Mouse (Mus musculus) hindbrain, embryonic 10.5 days (tissue): ENCODE results near the gene Chmp3. TPM values are rescaled to one million over a fixed set of nuclear protein-coding genes. Genes with fewer than 3 reads are reported as not detected.

ENCODE experiments used
- DNase-seq: peaks from one replicate; pipeline ENCODE4 v3.0.0-alpha.2; 2017; ENCODE audit warnings: low spot score
- H3K27ac ChIP-seq: fragments of 300-500 bp; sonication (generic); 2 replicates; pipeline ENCODE4 v1.5.1; 2016; ENCODE audit warnings: mild to moderate bottlenecking, moderate library complexity
- H3K27me3 ChIP-seq: fragments of 300-500 bp; sonication (generic); 2 replicates; pipeline ENCODE4 v1.6.1; 2016; ENCODE audit warnings: mild to moderate bottlenecking; ENCODE audit not compliant: poor library complexity, insufficient read depth, severe bottlenecking
- H3K36me3 ChIP-seq: fragments of 300-500 bp; sonication (generic); 2 replicates; pipeline ENCODE4 v1.6.1; 2016; ENCODE audit warnings: mild to moderate bottlenecking, moderate library complexity
- H3K4me1 ChIP-seq: fragments of 300-500 bp; sonication (generic); replicated peaks from 2 replicates; pipeline ENCODE4 v1.6.1; 2016; ENCODE audit warnings: mild to moderate bottlenecking
- H3K4me3 ChIP-seq: fragments of 300-500 bp; sonication (generic); 2 replicates; pipeline ENCODE4 v1.5.1; 2016; ENCODE audit warnings: mild to moderate bottlenecking, moderate library complexity
- H3K9me3 ChIP-seq: fragments of 300-500 bp; sonication (generic); 2 replicates; pipeline ENCODE4 v1.6.1; 2016; ENCODE audit warnings: mild to moderate bottlenecking, moderate library complexity
- WGBS: fragments of 180-500 bp; shearing (Covaris S2); methylation state at CpG from one replicate; pipeline ENCODE4 v1.1.7; 2016; 5-methylcytosine and 5-hydroxymethylcytosine counted together
- polyA plus RNA-seq: library from polyadenylated mRNA; unstranded; fragments of >200 nt; fragmentation: Nextera tagmentation; extraction: Ambion mirVana; gene quantifications from 2 replicates; pipeline ENCODE4 v1.2.1, GENCODE M21; 2016

Chmp3 gene
- polyA plus RNA-seq, 1 experiment from 2014 or later: 46.6 TPM

- Histone ChIP-seq H3K27ac (no peak overlapping the region), H3K27me3 (no peaks in the 10 kb centered on the region), H3K4me3 (no peak overlapping the region), H3K4me1 (no peaks in the 10 kb centered on the region), H3K36me3 (peaks cover 13% of the 10 kb centered on the region), H3K9me3 (no peaks in the 10 kb centered on the region)
- DNase-seq: no peak
- WGBS: 92% methylated on average over 2 of the region's 2 CpGs
Observed at GRCm38 (mm10) chr6:71555507-71555951, 11.9 kb downstream of the Chmp3 start.

GRCm38 (mm10) chr6:71556826-71557225, 13.2 kb downstream of the Chmp3 start:
- no peaks in the 10 kb centered on the region for H3K9me3 ChIP-seq
- no peak for DNase-seq
- no peak overlapping the region for H3K27ac ChIP-seq
- WGBS: 94% methylated on average over 2 of the region's 2 CpGs
- peaks cover 24% of the 10 kb centered on the region for H3K36me3 ChIP-seq
- no peaks in the 10 kb centered on the region for H3K4me1 ChIP-seq
- no peak overlapping the region for H3K4me3 ChIP-seq
- H3K27me3 ChIP-seq: no peaks in the 10 kb centered on the region

- 89% methylated on average over 3 of the region's 3 CpGs for WGBS
- Histone ChIP-seq H3K36me3 (peaks cover 35% of the 10 kb centered on the region), H3K4me1 (no peaks in the 10 kb centered on the region), H3K9me3 (no peaks in the 10 kb centered on the region), H3K4me3 (no peak overlapping the region), H3K27me3 (no peaks in the 10 kb centered on the region), H3K27ac (no peak overlapping the region)
- no peak for DNase-seq
Observed at GRCm38 (mm10) chr6:71568616-71569015, 25.0 kb downstream of the Chmp3 start.

GRCm38 (mm10) chr6:71569025-71569424, 25.4 kb downstream of the Chmp3 start:
- DNase-seq: no peak
- H3K4me1 ChIP-seq: no peaks in the 10 kb centered on the region
- no peak overlapping the region for H3K27ac ChIP-seq
- no peak overlapping the region for H3K4me3 ChIP-seq
- H3K27me3 ChIP-seq: no peaks in the 10 kb centered on the region
- 64% methylated on average over 2 of the region's 2 CpGs for WGBS
- peaks cover 39% of the 10 kb centered on the region for H3K36me3 ChIP-seq
- H3K9me3 ChIP-seq: no peaks in the 10 kb centered on the region

- no peak for DNase-seq
- 88% methylated on average over 1 of the region's 1 CpGs for WGBS
- peaks cover 56% of the 10 kb centered on the region for H3K36me3 ChIP-seq
- no peak overlapping the region for H3K4me3 ChIP-seq
- H3K27me3 ChIP-seq: no peaks in the 10 kb centered on the region
- no peaks in the 10 kb centered on the region for H3K4me1 ChIP-seq
- H3K27ac ChIP-seq: no peak overlapping the region
- H3K9me3 ChIP-seq: no peaks in the 10 kb centered on the region
Observed at GRCm38 (mm10) chr6:71575359-71575758, 31.8 kb downstream of the Chmp3 start.

GRCm38 (mm10) chr6:71579478-71579877, 35.9 kb downstream of the Chmp3 start:
- WGBS: 96% methylated on average over 11 of the region's 11 CpGs

GRCm38 (mm10) chr6:71583198-71583597, 39.6 kb downstream of the Chmp3 start:
- DNase-seq: no peak
- Histone ChIP-seq H3K4me1 (no peaks in the 10 kb centered on the region), H3K27me3 (no peaks in the 10 kb centered on the region), H3K27ac (no peak overlapping the region), H3K9me3 (no peaks in the 10 kb centered on the region), H3K36me3 (peaks cover 51% of the 10 kb centered on the region), H3K4me3 (no peak overlapping the region)
- WGBS: 81% methylated on average over 4 of the region's 4 CpGs

More at GRCm38 (mm10) chr6:71579478-71579877, 35.9 kb downstream of the Chmp3 start:
- Histone ChIP-seq H3K27ac (no peak overlapping the region), H3K9me3 (no peaks in the 10 kb centered on the region), H3K4me3 (no peak overlapping the region), H3K27me3 (no peaks in the 10 kb centered on the region), H3K36me3 (peaks cover 40% of the 10 kb centered on the region), H3K4me1 (no peaks in the 10 kb centered on the region)
- DNase-seq: no peak

GRCm38 (mm10) chr6:71589401-71589800, 45.8 kb downstream of the Chmp3 start:
- 100% methylated on average over 1 of the region's 1 CpGs for WGBS
- no peak overlapping the region for H3K4me3 ChIP-seq
- H3K27me3 ChIP-seq: no peaks in the 10 kb centered on the region
- H3K9me3 ChIP-seq: no peaks in the 10 kb centered on the region
- H3K36me3 ChIP-seq: peaks cover 88% of the 10 kb centered on the region
- no peaks in the 10 kb centered on the region for H3K4me1 ChIP-seq
- no peak for DNase-seq
- H3K27ac ChIP-seq: no peak overlapping the region

- no peaks in the 10 kb centered on the region for H3K9me3 ChIP-seq
- no peak overlapping the region for H3K4me3 ChIP-seq
- no peak overlapping the region for H3K27ac ChIP-seq
- H3K27me3 ChIP-seq: no peaks in the 10 kb centered on the region
- peaks cover 96% of the 10 kb centered on the region for H3K36me3 ChIP-seq
- DNase-seq: no peak
- H3K4me1 ChIP-seq: no peaks in the 10 kb centered on the region
- WGBS: 95% methylated on average over 4 of the region's 4 CpGs
Observed at GRCm38 (mm10) chr6:71590154-71590553, 46.6 kb downstream of the Chmp3 start.

- Histone ChIP-seq H3K4me3 (no peak overlapping the region), H3K27me3 (no peaks in the 10 kb centered on the region), H3K27ac (no peak overlapping the region), H3K36me3 (peaks cover 99% of the 10 kb centered on the region), H3K9me3 (no peaks in the 10 kb centered on the region), H3K4me1 (no peaks in the 10 kb centered on the region)
- no peak for DNase-seq
- WGBS: 91% methylated on average over 3 of the region's 3 CpGs
Observed at GRCm38 (mm10) chr6:71607756-71608155, 64.2 kb downstream of the Chmp3 start.

- H3K27me3 ChIP-seq: no peaks in the 10 kb centered on the region
- no peaks in the 10 kb centered on the region for H3K4me1 ChIP-seq
- peaks cover 99% of the 10 kb centered on the region for H3K36me3 ChIP-seq
- DNase-seq: no peak
- no peaks in the 10 kb centered on the region for H3K9me3 ChIP-seq
- no peak overlapping the region for H3K27ac ChIP-seq
- no peak overlapping the region for H3K4me3 ChIP-seq
Observed at GRCm38 (mm10) chr6:71608994-71609393, 65.4 kb downstream of the Chmp3 start.

- no peaks in the 10 kb centered on the region for H3K27me3 ChIP-seq
- no peak overlapping the region for H3K4me3 ChIP-seq
- H3K9me3 ChIP-seq: no peaks in the 10 kb centered on the region
- no peak for DNase-seq
- H3K4me1 ChIP-seq: no peaks in the 10 kb centered on the region
- peaks cover 99% of the 10 kb centered on the region for H3K36me3 ChIP-seq
- no peak overlapping the region for H3K27ac ChIP-seq
- WGBS: 89% methylated on average over 7 of the region's 7 CpGs
Observed at GRCm38 (mm10) chr6:71609968-71610367, 66.4 kb downstream of the Chmp3 start.

- no peak for DNase-seq
- peaks cover 100% of the 10 kb centered on the region for H3K36me3 ChIP-seq
Observed at GRCm38 (mm10) chr6:71613225-71613624, 69.6 kb downstream of the Chmp3 start.

GRCm38 (mm10) chr6:71616959-71617358, 73.4 kb downstream of the Chmp3 start:
- no peak for DNase-seq
- Histone ChIP-seq H3K9me3 (no peaks in the 10 kb centered on the region), H3K27me3 (no peaks in the 10 kb centered on the region), H3K36me3 (peaks cover 100% of the 10 kb centered on the region), H3K4me1 (no peaks in the 10 kb centered on the region), H3K27ac (no peak overlapping the region), H3K4me3 (no peak overlapping the region)
- WGBS: 88% methylated on average over 5 of the region's 5 CpGs

More at GRCm38 (mm10) chr6:71613225-71613624, 69.6 kb downstream of the Chmp3 start:
- H3K9me3 ChIP-seq: no peaks in the 10 kb centered on the region
- H3K27me3 ChIP-seq: no peaks in the 10 kb centered on the region
- H3K4me1 ChIP-seq: no peaks in the 10 kb centered on the region
- no peak overlapping the region for H3K27ac ChIP-seq
- H3K4me3 ChIP-seq: no peak overlapping the region
